Mouse (Mus musculus) hematopoietic stem cell, adult 5-6 weeks (primary cell): ENCODE results near the gene Sec31a. TPM values are rescaled to one million over a fixed set of nuclear protein-coding genes. Genes with fewer than 3 reads are reported as not detected.

ENCODE experiments used
- ATAC-seq, 2 experiments: fragments of 125-278 bp in 1 of 2; replicated peaks in 1 of 2; 2 replicates each; pipeline ENCODE4 v1.8.0; 2016 to 2017; ENCODE audit warnings: inconsistent platforms in 2 of 2, mild to moderate bottlenecking in 2 of 2, moderate number of reproducible peaks in 2 of 2, low read depth in 1 of 2, moderate TSS enrichment in 1 of 2; ENCODE audit not compliant: low FRiP score in 2 of 2, poor library complexity in 2 of 2, severe bottlenecking in 2 of 2, insufficient read depth in 1 of 2, low TSS enrichment in 1 of 2
- total RNA-seq: library from RNA; stranded (forward); fragments of 172-1452, 232-1000 nt; gene quantifications from 2 replicates; pipeline ENCODE4 v1.2.3, GENCODE M21; 2017

Gene Sec31a
- total RNA-seq, 1 experiment from 2014 or later: 134 TPM

DNA sequence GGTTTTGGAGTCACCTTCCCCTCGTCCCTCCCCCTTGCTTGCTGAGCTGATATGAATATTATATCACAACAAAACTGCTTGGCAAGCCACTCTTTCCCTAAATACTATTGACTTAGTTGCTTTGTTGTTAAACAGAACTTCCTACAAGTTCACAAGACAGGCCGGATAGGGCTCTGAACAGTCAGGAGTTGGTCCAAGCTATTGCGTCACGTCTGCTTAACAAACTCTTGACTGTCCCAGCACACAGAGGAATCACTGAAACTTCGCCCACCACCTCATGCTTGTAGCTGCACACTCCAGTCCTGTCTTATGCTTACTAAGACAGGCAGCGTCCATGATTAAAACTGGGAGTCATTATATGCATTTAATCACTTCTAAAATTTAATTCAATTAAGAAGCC lies 46.9 kb downstream of the Sec31a start:
- ATAC-seq: no peak

DNA sequence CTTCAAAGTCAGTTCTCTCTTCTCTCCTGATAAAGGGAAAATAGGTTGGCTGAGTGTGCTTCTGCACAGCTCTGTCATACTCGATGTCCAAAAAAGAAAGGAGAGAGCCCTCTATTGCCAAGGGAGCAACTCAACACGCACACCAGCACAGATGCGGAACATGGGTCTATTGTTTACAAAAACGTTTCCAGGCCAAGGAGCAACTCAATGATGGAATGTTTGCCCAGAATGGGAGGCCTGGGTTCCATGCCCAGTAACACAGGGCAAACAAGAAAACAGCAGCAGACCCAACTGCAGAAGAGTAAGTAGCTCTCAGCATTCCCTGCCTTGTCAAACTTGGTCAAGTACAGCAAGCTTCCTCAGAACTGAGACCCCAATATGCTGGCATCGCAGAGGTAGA lies 47.5 kb downstream of the Sec31a start:
- no peak for ATAC-seq

DNA sequence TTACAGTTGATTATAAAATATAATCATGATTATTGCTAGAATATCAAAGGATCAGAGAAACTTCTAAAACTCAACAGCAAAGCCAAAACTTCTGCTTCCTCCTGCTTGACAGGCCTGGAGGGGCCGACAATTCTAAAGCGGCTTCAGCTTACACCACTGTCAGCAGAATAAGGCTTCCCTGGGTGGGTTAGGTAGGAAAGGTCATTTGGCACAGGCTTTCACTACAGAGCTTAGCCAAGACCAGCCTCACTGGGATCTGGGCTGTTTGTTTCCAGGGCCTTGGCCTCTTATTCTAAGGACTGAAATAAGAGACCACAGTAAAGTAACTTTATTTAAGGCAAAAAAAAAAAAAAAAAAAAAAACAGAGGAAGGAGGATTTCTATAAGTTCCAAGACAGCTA lies 49.0 kb downstream of the Sec31a start:
- ATAC-seq: no peak

DNA sequence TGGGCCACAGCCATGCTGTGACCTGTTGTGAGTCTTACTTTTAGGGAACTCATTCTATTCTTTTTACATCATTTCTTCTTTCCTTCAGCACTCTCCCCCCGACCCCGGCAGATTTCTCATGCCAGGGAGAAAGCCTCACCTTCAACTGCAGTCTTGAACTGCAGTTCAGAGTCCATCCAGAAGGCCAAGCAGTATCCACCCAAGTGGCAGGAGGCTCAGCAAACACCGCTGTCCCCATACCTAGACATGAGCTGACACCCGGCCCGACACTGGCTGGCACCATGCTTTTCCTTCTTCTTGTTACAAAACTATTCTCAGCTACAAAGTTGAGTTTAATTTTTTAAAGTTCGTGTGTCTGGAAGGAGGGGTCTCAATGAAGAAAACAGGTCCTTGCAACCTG lies 55.7 kb downstream of the Sec31a start:
- no peak; a peak in 1 of 4 replicates for ATAC-seq

DNA sequence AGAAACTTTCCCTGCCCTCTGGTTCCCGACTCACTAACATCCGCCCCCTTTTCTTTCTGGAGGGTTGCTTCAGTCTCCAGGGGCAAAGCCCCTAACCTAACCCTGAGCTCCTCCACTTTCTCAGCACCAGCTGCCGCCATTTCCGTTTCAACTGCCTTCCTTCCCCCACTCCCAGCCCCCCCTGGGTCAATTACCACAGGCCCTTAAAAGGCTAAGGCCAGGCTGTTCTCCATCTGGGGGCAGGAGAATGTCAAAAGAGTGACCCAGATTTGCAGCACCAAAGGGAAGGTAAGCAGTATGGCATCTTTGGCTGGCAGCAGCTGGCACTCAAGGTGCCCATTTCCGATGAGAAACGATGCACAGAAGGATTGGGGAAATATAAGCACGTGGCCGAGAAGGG lies 57.7 kb downstream of the Sec31a start:
- ATAC-seq: no peak

DNA sequence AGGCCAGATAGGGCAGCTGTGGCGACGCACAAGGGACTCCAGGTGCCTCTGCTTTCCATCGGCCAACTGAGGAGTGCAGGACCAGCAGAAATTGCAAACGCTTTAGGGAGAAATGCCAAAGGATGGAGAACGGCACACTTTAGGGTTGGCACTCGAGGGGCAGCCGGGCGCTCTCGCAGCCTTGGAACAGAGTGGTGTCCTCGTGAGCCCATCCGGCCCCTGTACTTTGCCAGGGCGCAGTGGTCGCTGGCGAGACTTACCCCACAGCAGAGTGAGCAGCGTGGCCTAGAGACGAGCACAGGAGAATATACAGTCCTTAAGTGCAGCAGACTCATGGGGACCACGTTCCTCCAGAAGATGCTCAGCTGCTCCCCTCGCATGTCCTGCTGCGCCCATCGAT lies 61.4 kb downstream of the Sec31a start:
- no peak for ATAC-seq

DNA sequence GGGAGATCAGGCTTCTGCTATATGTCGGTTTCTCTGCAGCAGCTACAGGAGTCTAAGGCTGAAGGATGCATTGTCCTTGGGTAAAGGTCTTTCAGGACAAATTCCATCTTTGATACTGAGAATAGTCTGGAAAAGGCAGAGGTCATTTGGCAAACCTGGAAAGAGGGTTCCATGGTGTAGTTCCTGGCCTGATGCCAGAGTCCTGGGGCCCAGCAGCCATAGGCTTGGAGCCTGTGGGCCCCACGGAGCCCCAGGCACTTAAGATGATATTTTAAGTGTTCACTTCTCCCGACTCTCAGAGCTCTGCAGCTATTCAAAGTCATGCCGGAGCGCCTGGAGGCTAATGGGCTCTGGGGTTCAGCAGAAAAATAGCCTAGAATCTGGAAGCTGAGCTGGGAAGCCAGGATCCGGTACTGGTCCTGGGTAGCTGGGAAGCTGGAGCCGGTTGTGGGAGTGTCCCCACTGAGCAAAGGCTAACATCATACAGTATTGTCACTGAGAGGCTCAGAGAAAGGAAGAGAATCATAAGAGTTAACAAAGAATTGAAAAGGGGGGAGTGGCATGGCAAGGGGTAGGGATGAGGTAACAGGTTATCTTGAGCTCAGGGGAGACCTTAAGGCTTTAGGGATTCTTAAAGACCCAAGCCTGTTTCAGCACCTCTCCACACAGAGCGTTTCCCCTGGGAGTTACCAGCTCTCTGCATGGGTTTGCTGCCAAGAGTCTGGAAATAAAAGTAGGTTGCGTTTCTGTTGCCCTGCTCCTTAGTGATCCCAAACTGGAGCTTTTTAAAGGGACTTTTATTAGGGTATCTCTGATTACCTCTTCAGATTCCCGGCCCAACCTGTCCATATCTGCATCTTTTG lies 62.8 kb downstream of the Sec31a start:
- ATAC-seq: no peak

DNA sequence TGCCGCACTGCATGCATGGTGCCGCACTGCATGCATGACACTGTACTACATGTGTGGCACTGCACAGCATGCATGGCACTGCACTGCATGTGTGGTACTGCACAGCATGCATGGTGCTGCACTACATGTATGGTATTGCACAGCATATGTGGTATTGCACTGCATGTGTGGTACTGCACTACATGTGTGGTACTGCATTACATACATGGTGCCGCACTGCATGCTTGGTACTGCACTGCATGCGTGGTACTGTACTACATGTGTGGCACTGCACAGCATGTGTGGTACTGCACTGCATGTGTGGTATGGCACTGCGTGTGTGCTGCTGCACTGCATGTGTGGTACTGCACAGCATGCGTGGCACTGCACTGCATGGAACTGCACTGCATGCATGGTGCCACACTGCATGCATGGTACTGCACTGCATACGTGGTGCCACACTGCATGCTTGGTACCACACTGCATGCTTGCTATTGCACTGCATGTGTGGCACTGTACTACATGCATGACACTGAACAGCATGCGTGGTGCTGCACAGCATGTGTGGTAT lies 65.1 kb downstream of the Sec31a start:
- no peak for ATAC-seq

DNA sequence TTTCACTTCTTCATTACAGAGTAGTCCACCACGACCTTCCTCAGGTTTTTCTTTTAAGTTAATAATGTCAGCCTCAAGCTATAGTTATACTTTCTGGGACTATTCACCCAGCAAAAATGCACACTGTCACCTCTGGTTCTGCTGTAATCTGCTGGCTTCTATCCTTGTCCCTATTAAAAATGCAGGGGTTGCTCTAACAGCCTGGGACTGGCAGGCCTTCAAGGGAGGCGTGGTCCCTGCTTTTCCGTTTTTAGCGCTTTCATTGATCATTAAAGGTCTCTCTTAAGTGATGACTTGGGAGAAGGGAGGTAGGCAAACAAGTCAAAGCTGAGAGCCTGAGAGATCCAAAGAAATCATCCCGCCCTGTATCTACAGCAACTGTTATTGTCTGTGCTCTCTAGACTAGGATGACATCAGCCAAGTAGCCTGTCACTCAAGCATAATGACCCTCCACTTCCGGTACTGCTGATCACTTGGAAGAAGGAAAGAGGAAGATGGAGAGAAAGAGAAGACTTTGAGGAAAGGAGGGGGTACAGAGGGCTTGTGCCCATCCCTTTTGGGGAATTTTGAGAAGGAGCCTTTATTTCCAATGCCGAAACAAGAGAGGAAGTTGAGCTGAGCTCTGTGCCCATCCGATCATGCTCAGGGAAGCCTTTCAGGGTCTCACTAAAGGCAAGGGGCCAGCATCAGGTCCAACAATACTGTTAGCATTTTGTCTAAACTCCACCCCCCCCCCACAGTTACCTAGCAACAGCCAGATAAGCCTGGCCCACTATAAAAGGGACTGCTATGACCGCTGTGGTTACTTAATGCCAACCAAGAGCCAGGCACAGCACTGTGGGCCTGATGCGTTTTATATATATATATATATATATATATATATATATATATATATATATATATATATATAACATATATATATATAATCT lies 66.5 kb downstream of the Sec31a start:
- no peak; a peak in 1 of 4 replicates for ATAC-seq

DNA sequence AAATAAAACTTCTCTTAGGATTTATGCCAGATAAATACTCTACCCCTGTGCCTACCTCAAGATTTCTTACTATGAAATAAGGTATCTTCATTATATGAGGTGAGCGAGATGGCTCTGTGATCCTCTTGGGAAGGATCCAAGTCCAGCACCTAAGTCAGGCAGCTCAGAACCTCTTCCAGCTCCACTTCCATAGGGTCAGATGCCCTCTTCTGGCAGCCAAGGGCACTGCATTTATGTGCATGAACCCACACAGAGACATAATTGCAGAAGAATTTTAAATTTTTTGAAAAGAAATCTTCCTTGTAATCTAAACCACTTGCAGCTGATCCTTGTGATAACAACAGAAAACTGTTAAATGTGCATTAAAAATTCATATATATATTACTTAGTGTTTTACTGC lies 70.9 kb downstream of the Sec31a start:
- no peak for ATAC-seq

DNA sequence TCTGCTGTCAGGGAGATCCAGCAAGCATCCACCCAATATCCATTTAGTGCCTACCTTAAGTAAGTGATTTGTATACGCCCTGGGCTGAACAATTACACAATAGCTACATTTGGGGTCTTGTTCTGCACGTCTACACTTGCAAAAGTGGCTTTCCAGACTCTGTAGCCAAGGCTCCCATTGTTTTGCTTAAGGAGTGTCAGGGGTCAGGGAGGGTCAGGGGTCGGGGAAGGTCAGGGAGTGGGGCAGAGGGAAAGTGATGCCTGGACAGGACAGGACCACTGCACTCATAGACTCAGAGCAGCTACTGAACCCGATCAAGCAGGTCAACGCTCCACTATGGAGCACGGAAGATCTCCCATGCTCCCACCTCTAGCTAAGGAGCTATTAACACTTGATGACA lies 72.9 kb downstream of the Sec31a start:
- no peak for ATAC-seq

DNA sequence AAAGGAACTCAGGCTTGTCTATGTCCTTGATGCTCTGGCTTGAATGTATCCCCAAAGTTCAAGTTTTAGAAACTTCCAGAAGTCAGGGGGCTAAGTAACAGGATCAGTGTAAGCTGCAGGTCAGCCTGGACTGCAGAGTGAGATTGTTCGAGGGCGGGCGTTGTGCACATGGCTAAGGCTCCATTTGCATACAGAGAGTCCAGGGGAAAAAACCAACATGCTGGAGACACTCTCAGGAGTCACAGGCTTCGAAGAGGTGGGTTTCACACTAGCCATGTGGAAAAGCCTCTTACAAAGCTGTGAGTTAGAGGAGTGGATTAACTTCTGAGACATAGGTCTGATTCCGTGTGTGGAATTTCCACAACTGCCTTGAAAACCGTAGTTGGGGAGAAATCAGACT lies 73.6 kb downstream of the Sec31a start:
- ATAC-seq: no peak

DNA sequence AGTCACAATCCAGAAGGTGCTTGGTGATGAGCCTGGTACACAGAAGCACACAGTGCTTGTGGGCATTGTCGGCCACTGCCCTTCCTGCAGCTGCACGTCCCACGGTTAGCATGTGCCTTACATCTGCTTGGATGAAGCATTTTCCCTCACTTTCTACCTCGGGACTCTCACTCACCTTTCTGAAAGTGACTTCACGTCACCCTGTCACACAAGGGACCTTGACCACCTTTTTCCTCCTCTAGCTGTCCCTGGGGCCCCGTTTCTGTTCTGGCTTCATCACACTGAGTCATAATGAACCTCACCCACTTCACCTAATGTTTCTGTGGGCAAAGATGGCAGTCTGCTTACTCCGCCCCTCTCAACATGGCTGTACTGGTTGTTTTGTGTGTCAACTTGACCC lies 75.0 kb downstream of the Sec31a start:
- no peak for ATAC-seq

DNA sequence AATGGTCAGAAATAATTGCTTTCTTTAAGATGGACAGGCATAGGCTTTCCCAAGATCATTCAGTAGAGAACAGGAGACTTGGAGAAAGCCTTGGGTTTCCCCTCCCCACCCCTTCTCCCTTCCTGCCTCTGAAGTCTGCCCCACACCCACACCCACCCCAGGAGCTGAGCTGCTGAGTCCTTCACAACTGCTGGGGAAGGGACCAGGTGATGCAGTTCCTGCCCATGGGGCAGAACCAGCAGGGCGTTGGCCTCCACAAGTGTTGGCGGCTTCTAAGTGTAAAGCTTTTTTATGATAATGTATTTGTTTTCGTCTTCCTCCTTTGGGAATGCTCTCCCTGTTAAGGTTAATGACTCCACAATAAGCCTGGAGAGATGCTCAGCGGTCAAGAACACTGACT lies 78.2 kb downstream of the Sec31a start:
- no peak for ATAC-seq

DNA sequence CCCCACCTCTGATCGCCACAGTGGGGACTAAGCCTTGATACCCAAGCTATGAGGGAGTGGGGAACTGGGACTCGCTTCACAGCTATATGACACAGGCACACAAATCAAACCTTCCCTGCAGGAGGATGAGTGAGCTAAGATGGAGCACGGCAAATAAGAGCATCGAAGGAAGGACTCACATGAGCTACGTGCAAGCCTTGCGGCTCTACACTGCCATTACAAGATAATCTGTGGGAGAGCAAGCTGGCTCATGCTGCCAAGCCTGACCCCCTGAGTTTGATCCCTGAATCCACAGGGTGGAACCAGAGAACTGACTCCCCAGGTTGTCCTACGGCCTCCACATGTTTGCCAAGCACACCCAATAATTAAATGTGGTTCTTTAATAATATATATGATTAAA lies 79.2 kb downstream of the Sec31a start:
- ATAC-seq: no peak

DNA sequence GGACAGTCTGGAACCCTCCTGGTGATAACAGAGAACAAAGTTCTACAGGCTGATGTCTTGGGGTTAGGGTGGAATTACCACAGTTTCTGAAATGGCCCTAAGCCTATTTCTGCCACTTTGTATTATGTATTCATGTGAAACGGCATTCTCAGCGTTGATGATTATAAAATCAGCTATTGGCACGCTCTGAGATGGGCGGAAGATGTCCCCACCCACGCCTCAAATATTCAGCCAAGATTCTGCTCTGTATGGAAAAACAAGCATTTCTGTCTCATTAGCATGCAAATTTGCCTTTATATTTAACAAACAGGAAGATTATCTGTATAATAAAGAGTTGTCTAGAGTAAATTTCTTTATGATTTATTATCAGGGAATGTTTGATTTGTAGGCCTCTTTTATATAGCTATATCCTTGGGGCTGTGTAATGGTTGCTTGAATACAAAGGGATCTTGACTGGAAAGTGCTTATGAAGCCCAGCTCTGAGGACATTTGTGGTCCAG lies 80.4 kb downstream of the Sec31a start:
- ATAC-seq: no peak

DNA sequence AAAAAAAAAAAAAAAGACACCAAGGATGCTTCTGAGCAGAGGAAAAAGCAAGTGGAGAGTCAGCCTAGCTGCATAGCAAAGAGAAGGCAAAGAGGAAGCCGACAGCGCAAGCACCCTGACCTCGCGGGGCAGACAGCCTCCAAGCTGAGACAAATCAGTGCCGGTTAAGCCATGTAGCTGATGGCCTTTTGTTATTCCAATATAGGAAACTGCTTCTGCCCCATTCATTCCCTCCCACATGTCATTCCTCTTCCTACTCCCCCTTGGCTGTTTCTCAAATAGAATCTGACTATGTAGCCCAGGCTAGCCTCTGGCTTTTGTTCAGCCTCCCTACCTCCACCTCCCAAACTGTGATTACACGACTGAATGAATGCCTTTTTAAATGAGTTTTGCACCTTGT lies 81.3 kb downstream of the Sec31a start:
- no peak for ATAC-seq
